In genomic region chr4:123248971-123249567, GRCm38 (mm10) we compare ENCODE assay signal across 9 mouse cellular contexts. TPM values are rescaled to one million over a fixed set of nuclear protein-coding genes. Genes with fewer than 3 reads are reported as not detected.
DNase-seq lines count a peak whose midpoint lies in the region; ATAC-seq and TF ChIP-seq lines count a peak whose summit lies in the region.
"Had no signal": no experiment of that assay in that cellular context is flagged by ENCODE, and none has a peak within 500 bp of the region (broad histone marks: within the 10 kb centered on the region; RNA-seq: fewer than 3 reads in every experiment).

No protein-coding gene starts in this region.

- H3K79me2 ChIP-seq in heart, adult 2 months (replicated peaks; ENCODE audit: control insufficient read depth, insufficient read depth, low read length): no peaks in the 10 kb centered on the region

- H3K4me1 ChIP-seq in hindbrain, postnatal 0 days (ENCODE audit: insufficient read depth, low read length): 0 out of 2 replicates have a peak, but pooled peaks cover 4% of the 10 kb centered on the region
- peaks cover 9% of the 10 kb centered on the region for H3K4me1 ChIP-seq in hindbrain, embryonic 12.5 days
- H3K4me1 ChIP-seq in heart, adult 2 months (ENCODE audit: control insufficient read depth, insufficient read depth, low read length): peaks cover 24% of the 10 kb centered on the region

- peak; percentile 80 for DNase-seq in hindbrain, postnatal 0 days (ENCODE audit: low spot score)
- peak; percentile 76 to 82 for DNase-seq in cerebellum, adult 18-20 months
- DNase-seq in heart, adult 2 months: peak; percentile 79 to 91
- peak; percentile 77 to 79 for DNase-seq in layer of hippocampus, postnatal 36 days
- peak; percentile 84 to 92 for DNase-seq in right cerebral cortex, postnatal 10 days (ENCODE audit: low spot score in 2 of 2)
- DNase-seq in natural killer cell, adult 2 months (ENCODE audit: low spot score in 2 of 2): no peak
- no peak for DNase-seq in spleen, postnatal 10 days (ENCODE audit: low spot score in 2 of 2)

- H3K4me3 ChIP-seq in hindbrain, postnatal 0 days (ENCODE audit: low read length): no peak overlapping the region
- H3K4me3 ChIP-seq in hindbrain, embryonic 12.5 days: no peak overlapping the region
- no peak overlapping the region for H3K4me3 ChIP-seq in heart, adult 2 months

- H3K27me3 ChIP-seq in hindbrain, postnatal 0 days (ENCODE audit: insufficient read depth, low read length): no peaks in the 10 kb centered on the region
- no peaks in the 10 kb centered on the region for H3K27me3 ChIP-seq in hindbrain, embryonic 12.5 days
- no peaks in the 10 kb centered on the region for H3K27me3 ChIP-seq in heart, adult 2 months (ENCODE audit: control insufficient read depth, insufficient read depth, low read length)

- ATAC-seq in hindbrain, postnatal 0 days: peak; percentile 86
- no peak for ATAC-seq in hindbrain, embryonic 12.5 days (ENCODE audit: low FRiP score)

- 0 out of 2 replicates have a peak overlapping the region, but pooled peaks have one; percentile 48 for H3K27ac ChIP-seq in hindbrain, postnatal 0 days
- H3K27ac ChIP-seq in hindbrain, embryonic 12.5 days: no peak overlapping the region
- peak overlapping the region; percentile 83 for H3K27ac ChIP-seq in heart, adult 2 months

- peak; percentile 75 for TF ChIP-seq EP300 in heart, adult 2 months (IDR thresholded peaks at IDR 0.05; ENCODE audit: insufficient read depth, low read depth, low read length)

- no peaks in the 10 kb centered on the region for H3K9me3 ChIP-seq in hindbrain, postnatal 0 days (ENCODE audit: low read length)
- H3K9me3 ChIP-seq in hindbrain, embryonic 12.5 days (replicated peaks): no peaks in the 10 kb centered on the region

- no peak overlapping the region for H3K9ac ChIP-seq in hindbrain, postnatal 0 days (replicated peaks; ENCODE audit: low read length)
- H3K9ac ChIP-seq in hindbrain, embryonic 12.5 days: no peak overlapping the region
- H3K9ac ChIP-seq in heart, adult 2 months (ENCODE audit: low read depth, low read length): no peak overlapping the region

- peak; percentile 46 for TF ChIP-seq CTCF in hindbrain, postnatal 0 days (IDR thresholded peaks at IDR 0.05; ENCODE audit: low read depth)
- peak; percentile 60 for TF ChIP-seq CTCF in heart, adult 2 months (IDR thresholded peaks at IDR 0.05)

- intact Hi-C loops in heart, adult 2 months (cut with DNase I): no loop called here

- no peaks in the 10 kb centered on the region for H3K36me3 ChIP-seq in hindbrain, postnatal 0 days (ENCODE audit: insufficient read depth, low read length)
- H3K36me3 ChIP-seq in hindbrain, embryonic 12.5 days: no peaks in the 10 kb centered on the region
- peaks cover 6% of the 10 kb centered on the region; the same call in 1 of the 2 replicates for H3K36me3 ChIP-seq in heart, adult 2 months (ENCODE audit: control insufficient read depth, insufficient read depth, low read length)

- no peak overlapping the region for H3K4me2 ChIP-seq in hindbrain, postnatal 0 days (ENCODE audit: low read depth, low read length)
- H3K4me2 ChIP-seq in hindbrain, embryonic 12.5 days (replicated peaks): no peak overlapping the region

- WGBS in hindbrain, postnatal 0 days: 60% methylated on average over 7 of the region's 7 CpGs
- 81% methylated on average over 7 of the region's 7 CpGs for WGBS in hindbrain, embryonic 12.5 days
- 30% methylated on average over 7 of the region's 7 CpGs for WGBS in heart, adult 2 months

- peak; percentile 34; the same call in 1 of the 2 replicates for TF ChIP-seq POLR2A in heart, adult 2 months (IDR thresholded peaks at IDR 0.05; ENCODE audit: insufficient read depth, low read depth, low read length)

RNA-seq across cellular contexts. Expression of gene Pabpc4, which starts 13.1 kb away (rescaled TPM):
- total RNA-seq in hindbrain, postnatal 0 days (2014; rRNA removed): 100 and 137 TPM in 2 replicates
- 19.9 and 22.7 TPM in 2 replicates for polyA plus RNA-seq in hindbrain, postnatal 0 days (2015; fragmentation: Nextera tagmentation; extraction: Ambion mirVana)
- polyA plus RNA-seq in hindbrain, embryonic 12.5 days (2016; fragmentation: Nextera tagmentation; extraction: Ambion mirVana): 36.1 and 36.4 TPM in 2 replicates
- 100 to 1,000 TPM; 336 to 376 TPM for total RNA-seq in heart, adult 2 months (2021)
- polyA plus RNA-seq in heart, adult 2 months (2012; rRNA removed): 207 and 299 TPM in 2 replicates
- total RNA-seq in layer of hippocampus, postnatal 36 days (2021): 10 to 100 TPM; 44.4 to 45.0 TPM

RNA-seq across cellular contexts. Expression of gene Heyl, which starts 15.7 kb away (rescaled TPM):
- 5.1 and 6.5 TPM in 2 replicates for total RNA-seq in hindbrain, postnatal 0 days (2014; rRNA removed)
- 3.5 TPM in 2 replicates for polyA plus RNA-seq in hindbrain, postnatal 0 days (2015; fragmentation: Nextera tagmentation; extraction: Ambion mirVana)
- polyA plus RNA-seq in hindbrain, embryonic 12.5 days (2016; fragmentation: Nextera tagmentation; extraction: Ambion mirVana): 8.6 and 10.1 TPM in 2 replicates
- total RNA-seq in heart, adult 2 months (2021): 10 to 100 TPM; 15.8 to 16.5 TPM
- 16.8 and 21.3 TPM in 2 replicates for polyA plus RNA-seq in heart, adult 2 months (2012; rRNA removed)
- total RNA-seq in layer of hippocampus, postnatal 36 days (2021): 1 to 10 TPM; 2.3 to 2.9 TPM

RNA-seq across cellular contexts. Expression of gene Nt5c1a, which starts 47.8 kb away (rescaled TPM):
- 0.79 and 2.1 TPM in 2 replicates for total RNA-seq in hindbrain, postnatal 0 days (2014; rRNA removed)
- 0.39 and 0.53 TPM in 2 replicates for polyA plus RNA-seq in hindbrain, postnatal 0 days (2015; fragmentation: Nextera tagmentation; extraction: Ambion mirVana)
- polyA plus RNA-seq in hindbrain, embryonic 12.5 days (2016; fragmentation: Nextera tagmentation; extraction: Ambion mirVana): not detected in 2 replicates
- 10 to 100 TPM; 50.8 to 57.6 TPM for total RNA-seq in heart, adult 2 months (2021)
- 19.6 and 41.6 TPM in 2 replicates for polyA plus RNA-seq in heart, adult 2 months (2012; rRNA removed)
- 10 to 100 TPM; 13.4 to 14.5 TPM for total RNA-seq in layer of hippocampus, postnatal 36 days (2021)
- polyA plus RNA-seq: C2C12 had no signal

Comparison
In these comparisons a context has a peak if more than half of its experiments do, and no peak if none do; other contexts are left out.
1. DNase-seq: peak in hindbrain, postnatal 0 days (single experiment), cerebellum, adult 18-20 months (2 of 2), heart, adult 2 months (2 of 2), layer of hippocampus, postnatal 36 days (2 of 2) and right cerebral cortex, postnatal 10 days (2 of 2); none in natural killer cell, adult 2 months (0 of 2) and spleen, postnatal 10 days (0 of 2).